Mouse (Mus musculus): ENCODE data around the gene Scamp2. TPM values are rescaled to one million over a fixed set of nuclear protein-coding genes. Genes with fewer than 3 reads are reported as not detected.
A peak's percentile ranks its signal among the peaks of the same experiment; 100 is the strongest.

Scamp2 gene
- total RNA-seq, 4 experiments from 2014 or later, result 22.7 to 29.9 (median 27.9) TPM

DNA sequence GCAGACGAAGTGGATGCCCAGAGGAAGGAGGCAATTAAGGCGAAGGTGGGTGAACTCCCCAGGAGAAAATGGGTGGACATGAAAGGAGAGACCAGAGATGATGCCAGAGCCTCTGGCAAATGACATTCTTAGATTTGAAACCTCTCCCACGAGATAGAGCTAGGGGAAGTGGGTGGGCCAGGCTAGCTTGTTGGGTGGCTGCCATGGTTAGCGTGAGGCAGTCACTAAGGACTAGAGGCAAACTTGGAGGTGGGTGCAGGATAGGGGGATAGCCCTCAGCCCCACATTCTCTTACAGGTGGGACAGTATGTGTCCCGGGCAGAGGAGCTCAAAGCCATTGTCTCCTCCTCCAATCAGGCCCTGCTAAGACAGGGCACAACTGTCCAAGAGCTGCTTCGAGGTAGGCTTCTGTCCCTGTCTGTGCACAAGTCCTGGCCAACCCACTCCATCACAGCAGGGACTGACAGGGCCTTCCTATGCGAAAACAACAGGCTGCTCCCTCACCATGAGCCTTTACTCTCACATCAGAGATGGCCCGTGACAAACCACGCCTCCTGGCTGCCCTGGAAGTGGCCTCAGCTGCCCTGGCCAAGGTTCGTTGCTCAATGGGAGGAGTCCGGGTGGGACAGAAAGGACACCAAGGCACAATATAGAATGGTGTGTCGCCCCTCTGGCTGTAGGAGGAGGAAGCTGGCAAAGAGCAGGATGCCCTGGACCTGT lies 32.9 kb downstream of the Scamp2 start:
- DNase-seq (ENCODE audit: low spot score in 2 of 2), result no peak

DNA sequence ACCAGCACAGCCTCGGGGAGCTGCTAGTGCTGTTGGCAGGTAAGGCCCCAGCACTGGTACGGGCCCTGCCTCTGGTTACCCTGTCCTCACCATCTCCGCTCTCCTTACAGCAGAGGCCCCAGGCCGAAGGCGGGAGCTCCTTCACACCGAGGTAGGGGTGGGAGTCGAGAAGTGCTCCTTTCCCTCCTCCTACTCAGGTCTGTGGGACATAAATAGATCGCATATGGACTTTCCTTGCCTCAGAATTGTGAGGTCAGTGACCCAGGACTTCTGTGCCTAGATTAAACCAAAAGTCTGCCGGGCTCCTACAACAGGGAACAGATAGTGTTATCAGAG lies 33.4 kb downstream of the Scamp2 start:
- no peak for DNase-seq (ENCODE audit: low spot score in 2 of 2)

DNA sequence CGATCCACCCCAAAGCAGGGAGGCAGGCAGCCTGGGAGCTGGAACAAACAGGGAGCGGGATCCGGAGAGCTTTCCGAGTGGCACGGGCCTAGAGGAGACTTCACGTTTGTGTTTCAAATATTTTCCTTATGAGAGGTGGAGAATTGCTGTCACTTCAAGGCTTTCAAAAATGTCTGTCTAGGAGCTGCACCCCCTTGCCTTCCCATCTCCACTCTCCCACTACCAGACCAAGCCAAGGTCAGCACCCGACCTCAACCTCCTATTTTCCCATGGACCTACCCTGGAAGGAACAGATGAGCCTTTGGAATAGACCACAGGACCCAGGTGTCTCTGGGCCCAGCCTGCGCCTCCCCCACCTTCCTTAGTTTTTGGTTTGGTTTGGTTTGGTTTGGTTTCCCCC lies 36.5 kb downstream of the Scamp2 start:
- DNase-seq (ENCODE audit: low spot score in 2 of 2), result no peak

DNA sequence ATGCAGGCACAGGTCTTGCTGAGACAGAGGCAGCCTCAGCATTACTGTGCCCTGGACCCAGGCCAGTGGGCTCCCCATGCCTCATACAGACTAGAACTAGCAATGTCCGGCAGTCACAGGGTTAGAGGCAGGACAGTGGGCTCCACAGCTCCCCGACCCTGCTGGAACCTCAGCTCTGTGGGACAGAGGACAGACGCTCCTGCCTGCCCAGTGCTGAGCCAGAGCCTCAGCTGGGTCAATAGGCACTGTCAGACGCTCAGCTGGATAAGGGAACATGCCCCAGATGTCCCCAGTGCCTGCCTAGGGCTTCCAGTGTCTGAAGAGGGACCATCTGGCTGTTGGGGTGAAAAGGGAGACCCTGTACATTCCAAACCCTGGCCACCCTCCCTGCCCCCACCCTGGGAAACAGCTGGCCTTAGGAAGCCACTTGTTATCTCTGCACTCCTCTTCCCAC lies 37.2 kb downstream of the Scamp2 start:
- no peak for DNase-seq (ENCODE audit: low spot score in 2 of 2)

DNA sequence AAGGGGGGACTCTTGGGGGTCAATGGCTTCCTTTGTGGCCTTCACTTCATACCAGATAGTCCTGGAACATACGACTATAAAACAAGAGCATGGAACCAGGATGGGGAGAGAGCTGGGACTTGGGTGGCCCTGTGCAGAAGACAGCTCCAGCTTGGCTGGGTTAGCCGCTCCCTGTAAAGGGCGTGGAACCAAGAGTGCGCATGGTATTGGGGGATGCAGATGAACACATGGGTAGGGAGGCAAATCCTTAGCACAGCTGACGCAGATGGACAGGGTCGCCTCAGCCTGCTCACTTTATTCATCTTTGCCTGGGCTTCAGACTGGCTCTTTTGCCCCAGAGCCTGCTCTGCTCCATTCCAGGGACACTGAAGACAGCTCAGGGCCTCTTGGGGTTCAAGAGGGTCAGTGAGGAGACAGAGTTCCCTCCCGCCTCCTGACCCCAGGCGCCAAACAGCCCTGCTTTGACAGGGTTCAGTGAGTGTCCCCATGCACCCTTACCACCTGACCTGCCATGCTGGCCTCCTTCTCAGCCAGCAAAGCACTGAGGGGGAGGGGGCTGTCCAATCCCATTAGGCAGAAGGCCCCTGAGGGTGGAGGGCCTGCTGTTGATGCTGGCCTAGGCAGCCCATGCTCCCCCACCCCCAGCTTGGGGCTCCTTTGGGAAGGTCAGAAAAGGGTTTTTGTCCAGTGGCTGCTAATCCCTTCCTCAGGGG lies 38.3 kb downstream of the Scamp2 start:
- DNase-seq (ENCODE audit: low spot score in 2 of 2), result no peak

DNA sequence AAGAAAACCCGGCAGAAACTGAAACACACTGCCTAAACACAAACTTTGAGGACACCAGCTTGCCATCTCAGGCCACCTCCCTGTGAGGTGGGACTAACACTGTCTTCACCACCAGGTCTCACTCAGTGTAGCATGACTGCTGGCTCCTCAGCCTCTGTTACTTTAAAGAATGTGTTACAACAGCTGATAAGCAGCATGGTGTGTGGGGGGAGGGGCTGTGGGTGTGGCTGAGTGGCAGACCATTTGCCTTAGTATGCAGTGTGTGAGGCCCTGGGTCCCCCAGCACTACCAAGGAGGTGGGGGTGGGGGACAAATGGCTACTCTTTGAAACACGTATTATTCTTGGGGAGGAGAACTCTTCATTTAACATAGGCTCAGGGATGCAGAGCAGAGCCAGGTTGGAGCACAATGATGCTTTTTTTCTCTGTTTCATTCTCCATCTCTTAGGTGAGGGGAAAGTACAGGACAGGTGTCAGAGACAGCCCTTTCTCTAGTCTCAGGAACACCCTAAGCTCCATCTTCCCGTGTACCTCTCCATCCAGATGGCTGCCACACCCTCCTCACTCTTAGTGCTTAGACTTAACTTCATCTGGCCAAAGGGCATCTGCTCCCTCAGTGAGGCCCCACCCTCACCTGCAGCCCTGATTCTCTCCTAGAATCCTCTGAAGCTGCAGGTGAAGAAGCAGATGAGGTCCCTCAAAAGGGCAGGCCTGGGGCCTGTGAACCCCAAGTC lies 40.0 kb downstream of the Scamp2 start:
- DNase-seq (ENCODE audit: low spot score in 2 of 2), result no peak

DNA sequence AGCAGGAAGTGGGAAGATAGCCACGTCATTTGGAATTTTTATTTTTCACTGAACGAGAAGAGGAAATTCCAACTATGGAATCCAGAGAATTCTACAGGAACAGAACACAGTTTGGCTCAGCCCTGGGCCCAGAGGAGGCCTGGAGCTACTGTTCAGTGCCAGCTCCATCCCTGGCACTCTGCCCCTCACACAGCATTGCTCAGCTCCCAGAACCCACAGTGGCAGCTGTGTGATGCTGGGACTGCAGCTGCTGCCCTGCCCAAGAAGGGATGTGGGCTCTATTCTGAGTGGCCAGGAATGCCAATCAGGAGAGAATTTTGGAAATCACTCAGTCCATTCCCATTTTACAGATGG lies 40.6 kb downstream of the Scamp2 start:
- peak in 1 of 2 experiments; percentile 75 for DNase-seq (ENCODE audit: low spot score in 2 of 2)

DNA sequence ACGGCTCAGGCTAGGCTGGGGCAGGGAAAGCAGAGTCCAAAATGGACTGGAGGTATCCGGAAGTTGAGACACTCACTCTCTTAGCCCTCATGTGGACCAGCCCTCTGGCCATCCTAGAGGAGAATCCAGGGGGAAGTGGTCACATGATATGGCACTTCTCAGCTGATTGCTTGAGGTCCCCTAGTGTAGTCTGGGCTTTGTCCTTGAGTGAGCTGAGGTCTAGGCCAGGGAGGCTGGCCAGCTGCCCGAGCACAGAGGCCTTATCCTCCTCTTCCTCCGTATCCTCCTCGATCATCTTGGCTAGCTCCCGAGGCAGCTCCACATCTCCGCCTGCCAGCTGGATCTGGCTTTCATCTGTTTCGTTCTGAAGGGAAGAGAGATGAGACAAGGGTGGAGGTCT lies 41.4 kb downstream of the Scamp2 start:
- no peak for DNase-seq (ENCODE audit: low spot score in 2 of 2)

DNA sequence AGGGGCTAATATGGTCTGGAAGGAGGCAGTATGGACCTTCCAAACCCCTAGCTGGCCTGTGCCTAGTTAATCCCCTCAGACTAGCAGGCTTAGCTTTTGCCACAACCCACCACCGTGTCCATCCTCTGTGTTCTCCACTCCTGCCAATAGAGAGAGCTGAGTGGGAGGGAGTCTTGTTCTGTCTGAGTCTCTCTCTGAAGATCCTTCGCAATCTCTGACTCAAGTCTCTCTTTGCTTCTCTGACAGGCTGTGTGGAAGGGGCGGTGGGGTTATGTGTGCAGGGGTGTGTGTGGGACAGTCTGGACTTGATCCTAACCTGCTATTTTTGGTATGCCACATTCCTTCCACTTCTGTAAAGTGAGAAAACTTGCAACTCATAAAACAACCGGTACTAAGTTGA lies 44.1 kb downstream of the Scamp2 start:
- DNase-seq (ENCODE audit: low spot score in 2 of 2), result no peak

DNA sequence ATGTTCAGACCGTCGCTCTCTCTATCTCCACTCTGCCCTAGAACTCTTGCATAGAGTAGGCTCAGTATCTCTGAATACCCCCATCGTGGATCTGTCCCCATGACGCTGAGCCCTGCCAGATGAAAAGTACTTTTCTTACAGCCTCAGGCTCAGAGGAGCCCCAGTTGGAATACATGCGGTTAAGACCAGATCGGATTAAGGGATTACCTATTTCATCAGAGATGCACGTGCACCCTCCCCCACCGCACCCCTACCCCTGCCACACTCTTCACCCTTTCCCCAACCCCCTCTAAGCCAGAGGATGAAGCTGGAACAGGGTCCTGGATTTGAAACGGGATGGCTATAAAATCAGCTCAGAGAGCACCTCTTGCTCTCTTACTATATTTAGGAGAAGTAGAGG lies 44.8 kb downstream of the Scamp2 start:
- DNase-seq (ENCODE audit: low spot score in 2 of 2), result no peak

DNA sequence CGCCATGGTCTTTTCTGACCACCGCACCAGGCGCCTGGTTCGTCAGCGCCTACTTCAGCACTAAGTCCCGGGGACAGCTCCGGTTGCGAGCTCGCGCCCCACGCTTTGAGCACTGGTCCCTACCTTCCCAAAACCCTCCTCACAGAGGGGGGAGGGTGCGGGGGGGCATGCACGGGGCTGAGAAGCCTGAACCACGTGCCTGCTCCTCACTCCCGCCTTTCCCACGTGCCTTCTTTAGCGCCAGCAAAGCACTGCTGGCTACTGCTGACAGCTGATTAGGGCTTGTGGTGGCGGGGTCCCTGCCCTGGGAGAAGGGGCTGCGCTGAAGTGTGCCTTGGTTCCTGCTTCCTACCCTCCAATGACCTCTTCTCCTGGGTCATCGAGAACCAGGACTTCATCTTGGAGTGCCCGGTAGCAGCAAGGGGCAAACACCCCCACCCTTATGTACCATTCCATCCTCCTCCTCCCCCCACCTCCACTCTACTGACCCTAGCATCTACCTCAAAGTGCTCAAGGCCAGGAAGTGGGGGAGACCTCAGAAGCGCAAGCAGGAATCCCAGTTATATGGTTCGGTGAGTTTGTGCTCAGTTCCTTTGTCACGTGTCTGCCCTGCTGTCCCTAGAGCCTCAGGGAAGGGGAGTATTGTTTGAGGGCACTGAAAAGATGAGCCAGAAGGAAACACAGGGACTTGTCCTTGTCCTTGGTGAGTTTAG lies 45.6 kb downstream of the Scamp2 start, which contains the start of gene Cplx3:
Cplx3 (minus strand) TSS at position 143 of the 713 bp plus-strand sequence.
- no peak for DNase-seq (ENCODE audit: low spot score in 2 of 2)

DNA sequence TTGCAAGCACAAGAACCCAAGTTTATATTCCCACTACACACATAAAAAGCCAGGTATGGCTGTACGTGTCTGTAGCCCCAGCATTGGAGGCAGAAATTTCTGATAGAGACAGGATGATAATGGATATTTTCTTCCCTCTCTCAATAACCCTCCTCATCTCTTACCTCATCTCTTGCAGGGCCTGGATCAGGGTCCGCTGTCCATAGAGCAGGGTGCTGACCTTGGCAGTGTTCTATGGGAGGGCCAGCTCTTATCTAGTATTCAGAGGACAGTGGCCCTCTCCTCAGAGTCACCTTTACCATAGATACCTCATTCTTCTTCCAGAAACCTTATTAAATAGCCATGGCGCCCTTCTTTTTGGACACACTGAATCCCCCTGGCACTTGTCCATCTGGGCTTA lies 49.1 kb downstream of the Scamp2 start:
- no peak for DNase-seq (ENCODE audit: low spot score in 2 of 2)

DNA sequence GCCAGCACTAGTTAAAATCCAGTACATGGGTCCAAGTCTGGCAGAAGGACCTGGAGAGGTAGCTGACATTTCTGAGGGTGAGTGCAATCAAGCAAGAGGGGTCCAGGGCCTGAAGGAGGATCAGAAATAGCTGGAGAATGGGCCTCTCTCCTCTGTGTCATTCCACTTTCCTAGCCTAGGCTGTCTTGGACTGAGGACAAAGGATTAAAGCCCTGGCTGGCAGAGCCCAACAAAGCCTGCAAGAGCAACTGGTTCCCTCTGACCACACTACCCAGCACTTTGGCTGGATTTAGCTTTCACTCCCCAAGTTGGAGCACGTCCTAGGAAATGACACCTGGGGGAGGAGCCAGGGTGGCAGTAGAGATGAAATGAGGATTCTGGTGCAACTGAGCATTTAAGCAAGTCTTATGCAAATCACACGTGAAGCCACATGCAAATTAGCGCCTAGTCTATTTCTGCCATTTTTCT lies 49.6 kb downstream of the Scamp2 start:
- no peak for DNase-seq (ENCODE audit: low spot score in 2 of 2)

DNA sequence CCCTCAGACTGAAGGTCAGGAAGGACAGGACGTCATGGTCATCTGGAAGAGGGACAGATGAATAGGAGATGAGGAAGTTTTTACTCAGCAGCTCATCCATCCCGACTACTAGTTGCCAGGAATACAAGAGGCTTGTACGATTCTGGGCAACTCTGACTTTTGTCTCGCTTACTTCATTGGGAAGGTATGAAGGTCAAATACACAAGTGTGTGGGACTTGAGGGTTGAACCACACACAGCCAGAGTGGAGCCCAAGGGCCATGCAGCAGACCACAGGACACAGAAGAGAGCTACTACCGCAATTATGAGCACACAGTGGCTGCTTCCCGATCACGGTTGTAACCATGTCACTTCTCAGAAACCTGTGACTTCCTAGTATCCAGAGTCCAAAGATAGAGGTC lies 51.8 kb downstream of the Scamp2 start:
- DNase-seq (ENCODE audit: low spot score in 2 of 2), result no peak

DNA sequence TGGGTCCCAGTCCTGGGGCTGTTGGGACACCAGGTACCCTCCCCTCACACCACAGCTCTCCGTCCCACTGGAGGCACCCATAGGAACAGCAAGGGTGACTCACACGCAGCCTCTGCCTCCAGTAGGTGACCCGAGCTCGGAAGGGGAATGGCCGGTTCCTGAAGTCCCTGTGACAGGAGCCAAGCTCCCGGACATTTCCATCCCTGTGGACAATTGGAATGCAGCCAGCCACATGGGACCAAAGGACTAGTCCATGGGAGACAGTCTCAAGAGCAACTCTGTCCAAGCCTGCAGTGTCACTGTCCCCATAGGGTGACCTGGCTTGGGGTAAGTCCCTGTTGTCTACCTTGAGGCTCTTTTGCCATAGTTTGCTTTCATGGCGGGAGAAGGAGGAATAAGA lies 53.2 kb downstream of the Scamp2 start:
- DNase-seq (ENCODE audit: low spot score in 2 of 2), result no peak

DNA sequence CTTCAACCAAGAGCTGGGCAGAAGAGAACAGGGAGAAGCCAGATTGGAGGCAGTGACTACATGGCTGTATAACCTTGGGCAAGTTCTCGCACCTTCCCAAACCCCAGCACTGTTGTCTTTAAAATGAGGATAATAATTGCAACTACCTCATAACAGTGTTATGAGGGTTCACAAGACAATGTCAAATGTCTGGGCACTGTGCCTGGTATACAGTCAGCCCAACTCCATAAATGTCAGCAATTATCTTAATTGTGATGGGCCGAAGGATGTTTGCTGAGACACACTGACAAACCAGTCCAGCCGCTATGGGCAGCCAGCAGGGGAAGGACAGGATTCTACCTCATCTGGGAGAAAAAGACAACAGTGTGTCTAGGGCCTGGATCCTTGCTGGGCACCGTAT lies 54.0 kb downstream of the Scamp2 start:
- DNase-seq (ENCODE audit: low spot score in 2 of 2), result no peak

DNA sequence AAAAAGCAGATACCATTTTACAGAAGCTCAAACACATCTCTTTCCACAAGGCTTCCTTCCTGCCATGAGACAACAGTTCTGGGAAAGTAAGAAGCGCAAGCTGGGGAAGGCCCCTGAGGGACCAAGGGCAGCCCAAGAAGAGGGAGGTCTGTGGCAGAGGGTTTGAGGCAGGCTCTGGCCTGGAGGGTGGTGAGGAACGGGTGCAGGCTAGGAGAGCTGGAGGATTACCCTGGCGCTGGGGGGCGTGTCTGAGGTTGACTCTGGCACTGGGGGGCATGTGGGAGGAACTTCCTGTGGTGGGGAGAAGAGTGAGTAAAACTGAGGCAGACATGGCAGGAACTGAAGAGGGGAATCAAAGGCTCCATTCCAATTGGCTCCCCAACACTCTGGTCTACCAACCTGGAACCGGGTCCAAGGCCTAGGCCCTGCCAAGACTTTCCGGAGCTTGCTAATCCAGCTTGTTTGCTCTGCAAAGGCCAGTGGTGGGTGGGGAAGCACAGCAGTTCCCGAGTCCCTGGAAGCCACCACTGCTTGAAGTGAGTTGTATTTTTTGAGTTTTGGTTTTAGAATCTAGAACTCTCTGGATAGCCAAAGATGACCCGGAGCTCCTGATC lies 56.9 kb downstream of the Scamp2 start:
- no peak for DNase-seq (ENCODE audit: low spot score in 2 of 2)

DNA sequence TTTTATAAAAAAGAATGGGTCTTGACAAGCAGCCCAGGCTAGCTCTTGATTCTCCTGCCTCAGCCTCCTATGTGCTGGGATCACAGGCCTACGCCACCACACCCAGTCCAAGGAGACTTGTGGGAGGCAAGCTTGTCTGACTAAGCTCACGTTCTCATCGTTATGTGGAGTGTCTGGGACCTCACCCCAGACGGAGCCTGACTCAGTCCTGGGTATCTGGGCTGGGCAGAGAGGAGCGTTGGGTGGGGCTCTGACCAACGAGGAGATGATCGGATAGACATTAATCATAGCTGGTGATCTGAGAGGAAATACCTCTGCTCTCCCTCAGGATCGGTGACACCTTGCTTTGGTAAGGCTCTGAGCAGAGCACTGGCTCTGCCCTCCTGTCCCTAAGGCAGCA lies 58.1 kb downstream of the Scamp2 start:
- no peak for DNase-seq (ENCODE audit: low spot score in 2 of 2)

DNA sequence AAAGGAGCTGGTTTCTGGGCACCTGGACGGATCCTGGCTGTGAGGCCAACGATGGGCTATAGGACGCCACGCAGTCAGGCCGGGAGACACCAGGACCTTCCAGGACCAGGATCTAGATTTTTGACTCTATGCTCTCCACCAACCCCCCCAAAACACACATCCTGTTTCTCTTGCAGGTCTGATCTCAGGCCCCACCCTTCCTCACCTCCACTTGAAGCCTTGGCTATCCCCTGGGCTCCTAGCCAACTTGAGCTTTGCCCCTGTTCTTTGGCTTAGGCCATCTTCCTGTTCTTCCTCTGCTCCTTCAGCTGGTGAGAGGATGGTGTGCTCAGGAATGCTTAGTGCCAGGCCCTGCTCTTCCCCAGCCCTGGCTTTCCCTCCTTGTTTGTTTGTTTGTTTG lies 59.9 kb downstream of the Scamp2 start, which contains the start of gene Lman1l:
Lman1l (minus strand) TSS at position 101 of the 400 bp plus-strand sequence.
- no peak for DNase-seq (ENCODE audit: low spot score in 2 of 2)

DNA sequence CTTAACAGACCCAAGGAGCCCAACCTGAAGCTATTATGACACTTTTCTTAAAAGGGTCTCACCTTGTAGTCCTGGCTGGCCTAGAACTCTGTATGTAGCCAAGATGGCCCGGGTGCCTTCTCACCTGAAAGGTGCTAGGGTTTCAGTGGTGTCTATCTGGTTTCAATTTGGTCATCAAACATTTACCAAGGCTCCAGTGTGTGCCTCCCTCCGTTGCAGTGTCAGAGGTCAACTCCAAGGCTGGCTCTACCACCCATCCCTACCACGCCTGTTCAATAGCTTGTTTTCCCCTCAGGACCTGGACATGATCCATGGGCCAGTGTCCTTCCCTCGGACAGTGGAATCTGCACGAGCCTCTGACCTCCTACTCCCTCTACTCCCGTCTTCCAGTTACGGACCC lies 63.6 kb downstream of the Scamp2 start:
- DNase-seq (ENCODE audit: low spot score in 2 of 2), result no peak

Measured in left cerebral cortex, adult 8-10 months (tissue).